Mouse (Mus musculus) ES-E14 (cell line): Measurements from ENCODE around the gene Ntrk3.

ENCODE experiments used
- CHD2 ChIP-seq: IDR thresholded peaks from 2 replicates; pipeline ENCODE4 v1.6.1; 2014; ENCODE audit warnings: mild to moderate bottlenecking, low read depth, low read length, inconsistent platforms
- HCFC1 ChIP-seq: IDR thresholded peaks from 2 replicates; pipeline ENCODE4 v1.6.1; 2012; ENCODE audit warnings: low read length, inconsistent platforms, borderline replicate concordance; ENCODE audit not compliant: insufficient read depth
- MAFK ChIP-seq: IDR thresholded peaks from 2 replicates; pipeline ENCODE4 v1.6.1; 2014; ENCODE audit warnings: mild to moderate bottlenecking, low read depth, low read length, inconsistent platforms; ENCODE audit not compliant: insufficient read depth
- ZNF384 ChIP-seq: IDR thresholded peaks from 2 replicates; pipeline ENCODE4 v1.6.1; 2012; ENCODE audit warnings: low read depth, low read length, inconsistent platforms

DNA sequence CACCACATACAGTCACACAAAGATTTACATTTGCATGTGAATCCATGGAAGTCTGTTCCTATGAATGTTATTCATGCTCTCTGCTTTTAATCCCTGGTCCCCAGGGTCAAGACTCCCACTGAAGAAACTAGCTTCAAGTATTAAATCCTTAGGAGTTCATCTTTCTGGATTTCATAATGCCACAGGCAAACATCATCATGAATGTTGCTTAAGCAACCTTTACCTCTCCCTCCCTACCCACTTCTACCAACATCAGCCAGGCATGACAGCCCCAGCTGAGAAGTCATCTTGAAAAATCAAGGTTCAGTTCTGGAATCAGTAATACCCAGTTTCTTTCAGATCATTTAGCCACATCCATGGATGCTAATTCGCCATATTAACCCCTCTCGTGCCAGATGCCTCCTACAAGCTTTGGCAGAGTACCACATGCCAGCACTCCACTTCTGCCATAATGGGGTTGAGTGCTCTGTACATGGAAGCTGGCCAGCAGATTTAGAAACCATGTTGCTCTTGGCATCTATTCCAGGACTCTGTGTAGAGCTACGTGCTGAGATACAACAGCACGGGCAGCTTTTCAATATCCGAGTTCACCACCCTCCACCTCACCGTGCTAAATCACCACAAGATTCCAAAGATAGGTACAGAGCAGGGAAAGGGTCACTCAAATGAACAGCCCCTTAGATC, 287.8 kb downstream of the Ntrk3 start:
- TF ChIP-seq CHD2, result no peak
- TF ChIP-seq ZNF384, result no peak
- no peak for TF ChIP-seq HCFC1
- no peak for TF ChIP-seq MAFK
